Mouse (Mus musculus): ENCODE measurements around the gene Sod1. TPM values are rescaled to one million over a fixed set of nuclear protein-coding genes. Genes with fewer than 3 reads are reported as not detected.
A peak's percentile ranks its signal among the peaks of the same experiment; 100 is the strongest.
"Not testable (repeated sequence)": the region's sequence is repeated elsewhere in the genome, so short reads cannot be mapped to it uniquely, and the experiment has no call there.

Gene Sod1
- polyA plus RNA-seq, 1 experiment from 2014 or later: 1,312 TPM

DNA sequence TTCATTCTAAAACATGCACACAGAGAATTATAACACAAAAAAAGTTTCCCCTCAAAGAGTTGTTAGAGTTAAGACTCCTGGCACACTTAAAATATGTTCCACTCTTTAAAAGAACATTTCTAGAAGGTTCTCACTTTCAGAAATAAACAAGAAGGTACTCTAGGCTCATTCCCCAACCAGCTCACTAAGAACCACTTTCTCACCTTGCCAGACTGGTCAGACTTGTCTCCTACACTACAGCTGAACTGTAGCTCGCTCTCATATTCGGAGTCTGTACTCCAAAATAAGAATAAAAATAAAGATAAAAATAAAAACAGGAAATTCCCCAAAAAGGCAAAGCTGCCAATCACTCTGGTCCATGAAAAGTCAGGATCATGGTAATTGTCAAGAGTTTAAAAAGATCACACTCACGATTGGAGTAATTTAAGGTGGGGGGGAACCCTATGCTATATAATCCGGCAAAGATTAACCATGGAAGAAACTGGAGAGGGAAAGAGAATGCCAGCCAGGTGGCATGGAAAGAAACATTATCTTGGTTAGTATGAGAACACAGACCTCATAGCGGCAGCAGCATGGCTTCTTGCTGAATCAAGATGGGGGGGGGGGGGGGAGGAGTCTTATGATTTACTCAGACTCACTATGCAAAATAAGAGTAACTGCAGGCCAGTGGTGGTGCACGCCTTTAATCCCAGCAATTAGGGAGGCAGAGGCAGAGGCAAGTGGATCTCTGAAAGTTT, 17.2 kb upstream of the Sod1 start:
- Histone ChIP-seq H3K9ac (ENCODE audit: low read length) (no peak overlapping the region), H3K4me2 (ENCODE audit: low read depth, low read length) (no peak overlapping the region), H3K27ac (ENCODE audit: low read length) (peak overlapping the region; percentile 81), H3K4me3 (ENCODE audit: low read length) (no peak overlapping the region), H3K36me3 (ENCODE audit: control insufficient read depth, insufficient read depth, low read length) (no peaks in the 10 kb centered on the region), H3K9me3 (ENCODE audit: control insufficient read depth, low read length) (no peaks in the 10 kb centered on the region), H3K4me1 (replicated peaks; ENCODE audit: control insufficient read depth, insufficient read depth, low read length) (peaks cover 6% of the 10 kb centered on the region), H3K27me3 (ENCODE audit: control insufficient read depth, insufficient read depth, low read depth, low read length) (no peaks in the 10 kb centered on the region)
- ATAC-seq (ENCODE audit: low read depth): peak; percentile 80
- WGBS: 65% methylated on average over 6 of the region's 6 CpGs

DNA sequence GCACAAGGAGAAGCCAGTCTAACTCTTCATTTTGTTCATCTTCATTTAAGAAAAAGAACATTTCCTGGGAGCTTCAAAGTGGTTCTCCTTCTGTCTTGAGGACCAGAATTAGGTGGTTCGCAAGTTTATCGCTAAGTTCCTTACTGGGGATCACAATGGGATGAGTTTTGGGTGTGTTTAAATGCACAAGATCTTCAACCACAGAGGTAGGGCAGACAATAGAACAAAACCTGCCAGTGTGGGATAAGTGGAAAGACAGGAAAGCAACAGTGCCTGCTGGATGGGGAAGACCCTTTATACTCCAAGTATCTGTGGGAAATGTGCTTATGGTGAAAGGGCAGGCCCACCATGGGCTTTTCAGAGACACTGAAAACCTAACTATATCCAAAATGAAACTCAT, 15.7 kb upstream of the Sod1 start:
- WGBS: 94% methylated on average over 2 of the region's 2 CpGs
- no peak overlapping the region for H3K9ac ChIP-seq (ENCODE audit: low read length)
- H3K4me3 ChIP-seq (ENCODE audit: low read length): no peak overlapping the region
- H3K4me2 ChIP-seq (ENCODE audit: low read depth, low read length): no peak overlapping the region
- H3K27ac ChIP-seq (ENCODE audit: low read length): no peak overlapping the region
- ATAC-seq (ENCODE audit: low read depth): no peak
- no peaks in the 10 kb centered on the region for H3K27me3 ChIP-seq (ENCODE audit: control insufficient read depth, insufficient read depth, low read depth, low read length)
- no peaks in the 10 kb centered on the region for H3K9me3 ChIP-seq (ENCODE audit: control insufficient read depth, low read length)
- H3K36me3 ChIP-seq (ENCODE audit: control insufficient read depth, insufficient read depth, low read length): no peaks in the 10 kb centered on the region
- H3K4me1 ChIP-seq (replicated peaks; ENCODE audit: control insufficient read depth, insufficient read depth, low read length): peaks cover 6% of the 10 kb centered on the region

DNA sequence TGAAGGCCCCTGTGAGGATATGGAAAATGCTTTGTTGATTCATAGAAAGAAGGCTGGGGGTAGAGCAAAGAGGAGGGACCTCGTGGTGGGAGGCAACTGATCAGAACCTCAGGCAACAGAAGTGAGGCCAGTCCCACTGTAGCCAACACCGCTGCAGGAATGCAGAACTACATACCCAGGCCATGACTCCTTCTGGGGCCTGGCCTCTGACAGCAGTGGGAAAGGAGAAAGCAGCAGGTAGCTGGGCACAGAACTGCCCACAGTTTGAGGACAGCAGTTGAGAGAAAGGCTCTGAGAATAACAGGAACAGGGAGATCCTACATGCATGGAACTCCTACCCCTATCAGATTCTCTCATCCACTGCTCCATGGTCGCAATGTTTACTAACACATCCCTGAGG, 11.6 kb upstream of the Sod1 start:
- H3K4me2 ChIP-seq (ENCODE audit: low read depth, low read length): no peak overlapping the region
- H3K9ac ChIP-seq (ENCODE audit: low read length): no peak overlapping the region
- H3K27ac ChIP-seq (ENCODE audit: low read length): no peak overlapping the region
- H3K9me3 ChIP-seq (ENCODE audit: control insufficient read depth, low read length): no peaks in the 10 kb centered on the region
- 63% methylated on average over 3 of the region's 3 CpGs for WGBS
- ATAC-seq (ENCODE audit: low read depth): no peak
- H3K4me3 ChIP-seq (ENCODE audit: low read length): no peak overlapping the region
- H3K36me3 ChIP-seq (ENCODE audit: control insufficient read depth, insufficient read depth, low read length): no peaks in the 10 kb centered on the region
- peaks cover 5% of the 10 kb centered on the region; the same call in 1 of the 2 replicates for H3K4me1 ChIP-seq (replicated peaks; ENCODE audit: control insufficient read depth, insufficient read depth, low read length)
- H3K27me3 ChIP-seq (ENCODE audit: control insufficient read depth, insufficient read depth, low read depth, low read length): no peaks in the 10 kb centered on the region

DNA sequence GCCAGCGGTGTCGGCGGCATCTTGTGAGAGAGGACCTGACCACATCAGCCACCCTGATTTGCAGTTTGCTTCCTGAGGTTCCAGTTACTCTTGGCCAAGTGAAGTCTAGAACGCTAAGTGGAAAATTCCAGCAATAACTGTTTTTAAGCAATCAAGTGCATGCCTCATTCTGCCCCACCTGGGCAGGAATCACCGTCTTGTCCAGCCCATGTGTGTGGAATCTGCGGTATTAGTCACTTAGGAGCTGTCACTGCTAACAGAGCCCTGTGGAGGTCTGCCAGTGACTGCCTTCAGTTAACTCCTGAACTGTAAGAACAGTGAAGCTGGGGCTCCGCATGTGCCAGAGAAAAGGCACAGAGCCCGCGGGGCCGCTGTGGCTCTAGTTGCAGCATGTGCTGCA, 9.8 kb upstream of the Sod1 start:
- no peaks in the 10 kb centered on the region for H3K9me3 ChIP-seq (ENCODE audit: control insufficient read depth, low read length)
- H3K9ac ChIP-seq (ENCODE audit: low read length): no peak overlapping the region
- peaks cover 5% of the 10 kb centered on the region; the same call in 1 of the 2 replicates for H3K4me1 ChIP-seq (replicated peaks; ENCODE audit: control insufficient read depth, insufficient read depth, low read length)
- no peaks in the 10 kb centered on the region for H3K27me3 ChIP-seq (ENCODE audit: control insufficient read depth, insufficient read depth, low read depth, low read length)
- no peak overlapping the region for H3K4me2 ChIP-seq (ENCODE audit: low read depth, low read length)
- peak; percentile 41; the same call in 1 of the 2 replicates for ATAC-seq (ENCODE audit: low read depth)
- peak overlapping the region; percentile 37; the same call in 1 of the 2 replicates for H3K27ac ChIP-seq (ENCODE audit: low read length)
- H3K4me3 ChIP-seq (ENCODE audit: low read length): no peak overlapping the region
- no peaks in the 10 kb centered on the region for H3K36me3 ChIP-seq (ENCODE audit: control insufficient read depth, insufficient read depth, low read length)
- 54% methylated on average over 10 of the region's 10 CpGs for WGBS

DNA sequence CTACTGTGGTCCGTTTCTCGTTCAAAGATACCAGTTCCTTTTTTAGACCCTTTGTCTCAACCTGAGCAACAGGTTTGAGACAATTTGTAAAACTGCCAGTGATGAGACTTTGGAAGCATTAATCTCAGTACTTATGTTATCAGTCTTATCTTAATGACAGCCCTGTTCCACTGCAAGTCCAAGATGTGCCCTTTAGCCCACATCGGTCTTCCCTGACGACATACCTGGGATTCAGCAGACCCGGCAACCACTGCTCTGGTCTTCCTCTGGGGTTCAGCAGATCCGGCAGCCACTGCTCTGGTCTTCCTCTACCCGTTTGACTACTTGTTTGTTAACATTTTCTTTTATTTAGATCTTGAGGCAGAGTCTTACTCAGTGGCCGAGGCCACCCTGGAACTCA, 8.8 kb upstream of the Sod1 start:
- no peak overlapping the region for H3K4me2 ChIP-seq (ENCODE audit: low read depth, low read length)
- H3K4me1 ChIP-seq (replicated peaks; ENCODE audit: control insufficient read depth, insufficient read depth, low read length): peaks cover 8% of the 10 kb centered on the region; the same call in 1 of the 2 replicates
- 65% methylated on average over 8 of the region's 8 CpGs for WGBS
- no peaks in the 10 kb centered on the region for H3K36me3 ChIP-seq (ENCODE audit: control insufficient read depth, insufficient read depth, low read length)
- no peak overlapping the region for H3K9ac ChIP-seq (ENCODE audit: low read length)
- H3K4me3 ChIP-seq (ENCODE audit: low read length): no peak overlapping the region
- H3K27me3 ChIP-seq (ENCODE audit: control insufficient read depth, insufficient read depth, low read depth, low read length): no peaks in the 10 kb centered on the region
- no peaks in the 10 kb centered on the region for H3K9me3 ChIP-seq (ENCODE audit: control insufficient read depth, low read length)
- no peak for ATAC-seq (ENCODE audit: low read depth)
- no peak overlapping the region for H3K27ac ChIP-seq (ENCODE audit: low read length)

DNA sequence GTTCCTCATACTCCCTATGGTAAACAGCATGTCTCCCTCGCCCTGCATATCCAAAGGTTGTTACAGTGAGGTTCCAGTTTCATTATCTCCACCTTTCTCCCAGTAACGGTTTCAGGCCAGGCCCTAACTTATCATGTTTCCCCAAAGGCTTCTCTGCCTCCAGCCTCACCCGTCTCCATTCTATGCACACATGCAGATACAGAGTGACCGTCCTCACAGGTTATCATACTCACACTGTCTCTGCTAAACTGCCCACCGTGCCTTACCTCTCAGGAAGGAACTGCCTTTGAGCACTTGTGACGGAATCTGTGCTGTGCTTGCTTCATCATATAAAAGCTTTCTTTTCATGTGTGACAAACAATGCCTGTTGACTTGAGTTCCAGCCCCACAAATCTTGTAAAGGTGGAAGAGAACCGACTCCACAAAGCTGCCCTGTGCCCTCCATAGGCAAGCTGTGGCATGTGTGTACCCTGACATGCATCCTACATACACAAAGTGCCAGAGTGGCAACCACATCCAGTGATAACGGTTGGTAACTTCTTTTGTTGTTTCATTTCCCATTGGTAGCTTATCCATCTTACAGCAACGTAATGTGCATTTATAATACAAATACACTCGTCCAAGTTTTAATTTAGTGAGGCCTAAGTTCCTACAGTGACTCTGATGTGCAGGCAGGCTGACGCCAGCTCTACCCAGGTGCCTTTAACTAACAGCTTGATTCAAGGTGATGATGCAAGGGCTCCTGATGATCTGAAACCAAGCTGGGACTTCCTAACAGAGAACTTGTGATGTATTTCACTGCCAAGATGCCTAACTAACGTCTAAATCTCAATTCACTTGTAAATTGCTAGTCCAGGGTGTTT, 6.8 kb upstream of the Sod1 start:
- H3K9ac ChIP-seq (ENCODE audit: low read length): no peak overlapping the region
- no peaks in the 10 kb centered on the region for H3K36me3 ChIP-seq (ENCODE audit: control insufficient read depth, insufficient read depth, low read length)
- peaks cover 14% of the 10 kb centered on the region; the same call in 1 of the 2 replicates for H3K4me1 ChIP-seq (replicated peaks; ENCODE audit: control insufficient read depth, insufficient read depth, low read length)
- no peak for ATAC-seq (ENCODE audit: low read depth)
- H3K27me3 ChIP-seq (ENCODE audit: control insufficient read depth, insufficient read depth, low read depth, low read length): no peaks in the 10 kb centered on the region
- WGBS: 67% methylated on average over 12 of the region's 12 CpGs
- H3K4me2 ChIP-seq (ENCODE audit: low read depth, low read length): no peak overlapping the region
- no peak overlapping the region for H3K4me3 ChIP-seq (ENCODE audit: low read length)
- no peaks in the 10 kb centered on the region for H3K9me3 ChIP-seq (ENCODE audit: control insufficient read depth, low read length)
- H3K27ac ChIP-seq (ENCODE audit: low read length): no peak overlapping the region

DNA sequence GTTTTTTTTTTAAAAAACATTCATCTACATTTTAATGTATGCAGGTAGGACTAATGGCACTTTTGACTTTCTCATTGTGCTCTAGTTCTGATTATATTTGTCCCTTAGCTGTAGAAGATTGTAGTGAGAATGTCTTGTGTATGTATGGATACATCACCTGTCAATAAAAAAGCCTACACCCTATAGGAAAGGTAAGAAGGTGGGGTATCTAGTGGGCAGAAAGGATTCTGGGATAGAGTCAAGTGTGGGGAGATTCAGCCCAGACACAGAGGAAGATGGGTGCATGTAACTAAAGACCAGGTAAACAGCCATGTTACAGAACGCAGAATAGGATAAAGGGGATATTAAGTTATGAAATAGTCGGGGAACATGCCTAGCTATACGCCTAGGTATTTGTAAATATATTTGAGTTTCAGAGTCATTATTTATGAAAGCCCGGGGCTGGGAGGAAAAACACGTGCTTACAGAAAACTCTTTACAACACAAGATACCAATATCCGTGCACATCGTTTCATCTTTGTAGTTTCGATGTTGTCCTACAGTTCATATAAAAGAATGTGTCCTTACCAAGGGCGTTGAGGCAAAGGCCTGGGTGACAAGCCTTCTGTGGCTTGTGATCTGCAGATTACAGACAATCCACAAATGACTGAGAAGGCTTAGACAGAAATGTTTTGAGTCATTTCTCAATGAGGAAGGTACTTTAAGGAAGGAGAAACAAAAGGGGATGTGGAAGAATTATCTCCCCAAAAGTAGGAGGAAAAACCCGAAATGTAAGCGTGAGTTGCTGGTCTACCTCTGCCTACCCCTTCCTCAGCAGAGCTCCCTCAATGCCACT, 5.6 kb upstream of the Sod1 start:
- 88% methylated on average over 11 of the region's 11 CpGs for WGBS
- no peaks in the 10 kb centered on the region for H3K27me3 ChIP-seq (ENCODE audit: control insufficient read depth, insufficient read depth, low read depth, low read length)
- no peaks in the 10 kb centered on the region for H3K36me3 ChIP-seq (ENCODE audit: control insufficient read depth, insufficient read depth, low read length)
- H3K27ac ChIP-seq (ENCODE audit: low read length): no peak overlapping the region
- no peak overlapping the region for H3K4me3 ChIP-seq (ENCODE audit: low read length)
- no peak overlapping the region for H3K4me2 ChIP-seq (ENCODE audit: low read depth, low read length)
- H3K4me1 ChIP-seq (replicated peaks; ENCODE audit: control insufficient read depth, insufficient read depth, low read length): peaks cover 14% of the 10 kb centered on the region; the same call in 1 of the 2 replicates
- ATAC-seq (ENCODE audit: low read depth): no peak
- no peaks in the 10 kb centered on the region for H3K9me3 ChIP-seq (ENCODE audit: control insufficient read depth, low read length)
- no peak overlapping the region for H3K9ac ChIP-seq (ENCODE audit: low read length)

DNA sequence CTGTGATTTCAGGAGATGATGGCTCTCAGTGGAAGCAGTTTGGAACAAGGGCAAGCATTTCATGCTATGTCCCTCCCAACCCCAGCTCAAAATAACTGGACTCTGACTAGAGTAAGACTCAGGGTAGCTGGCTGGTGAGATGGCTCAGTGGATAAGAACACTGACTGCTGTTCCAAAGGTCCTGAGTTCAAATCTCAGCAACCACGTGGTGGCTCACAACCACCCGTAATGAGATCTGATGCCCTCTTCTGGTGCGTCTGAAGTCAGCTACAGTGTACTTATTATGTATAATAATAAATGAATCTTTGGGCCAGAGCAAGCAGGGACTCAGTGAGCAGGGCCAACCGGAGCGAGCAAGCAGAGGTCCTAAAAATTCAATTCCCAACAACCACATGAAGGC, 4.7 kb upstream of the Sod1 start:
- 86% methylated on average over 5 of the region's 5 CpGs for WGBS
- H3K36me3 ChIP-seq (ENCODE audit: control insufficient read depth, insufficient read depth, low read length); H3K27ac ChIP-seq (ENCODE audit: low read length); H3K4me3 ChIP-seq (ENCODE audit: low read length); H3K4me1 ChIP-seq (replicated peaks; ENCODE audit: control insufficient read depth, insufficient read depth, low read length); H3K9me3 ChIP-seq (ENCODE audit: control insufficient read depth, low read length); ATAC-seq (ENCODE audit: low read depth); H3K4me2 ChIP-seq (ENCODE audit: low read depth, low read length); H3K9ac ChIP-seq (ENCODE audit: low read length); H3K27me3 ChIP-seq (ENCODE audit: control insufficient read depth, insufficient read depth, low read depth, low read length): not testable (repeated sequence)

DNA sequence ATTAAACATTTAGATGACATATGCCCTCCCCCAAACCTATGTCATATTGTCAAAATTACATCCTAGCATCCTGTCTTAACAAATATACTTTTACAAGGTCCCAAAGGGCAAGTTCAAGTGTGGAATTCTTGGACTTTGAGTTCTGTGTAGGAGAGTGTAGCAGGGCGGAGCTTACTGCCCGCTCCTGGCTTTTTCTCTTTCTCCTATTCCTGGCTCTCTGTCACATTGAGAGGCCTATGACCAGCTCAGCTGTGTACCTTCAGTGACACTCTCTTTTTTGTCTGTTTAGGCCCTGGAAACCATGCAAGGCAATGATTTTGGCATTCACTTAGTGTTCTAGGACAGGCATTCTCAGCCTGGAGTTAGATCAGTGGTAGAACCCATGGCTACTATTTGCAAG, 4.1 kb upstream of the Sod1 start:
- H3K4me1 ChIP-seq (replicated peaks; ENCODE audit: control insufficient read depth, insufficient read depth, low read length): peaks cover 9% of the 10 kb centered on the region; the same call in 1 of the 2 replicates
- no peak overlapping the region for H3K9ac ChIP-seq (ENCODE audit: low read length)
- no peak overlapping the region for H3K4me2 ChIP-seq (ENCODE audit: low read depth, low read length)
- WGBS: 68% methylated on average over 2 of the region's 2 CpGs
- H3K27me3 ChIP-seq (ENCODE audit: control insufficient read depth, insufficient read depth, low read depth, low read length): no peaks in the 10 kb centered on the region
- no peak overlapping the region for H3K4me3 ChIP-seq (ENCODE audit: low read length)
- H3K27ac ChIP-seq (ENCODE audit: low read length): no peak overlapping the region
- H3K9me3 ChIP-seq (ENCODE audit: control insufficient read depth, low read length): no peaks in the 10 kb centered on the region
- no peaks in the 10 kb centered on the region for H3K36me3 ChIP-seq (ENCODE audit: control insufficient read depth, insufficient read depth, low read length)
- ATAC-seq (ENCODE audit: low read depth): no peak
